In genomic region chr2:180250930-180251611, GRCm38 (mm10) we compare ENCODE assay signal across 8 mouse cellular contexts. TPM values are rescaled to one million over a fixed set of nuclear protein-coding genes. Genes with fewer than 3 reads are reported as not detected.
A peak's percentile ranks its signal among the peaks of the same experiment; 100 is the strongest.
DNase-seq lines count a peak whose midpoint lies in the region; ATAC-seq and TF ChIP-seq lines count a peak whose summit lies in the region.

No protein-coding gene starts in this region.

- DNase-seq in CD8-positive naive resting alpha-beta T cell, adult 2 months (ENCODE audit: low read depth in 2 of 2, low spot score in 2 of 2): peak; percentile 59 to 74
- DNase-seq in brain, adult 2 months (ENCODE audit: low read depth, low spot score): peak; percentile 94
- peak; percentile 63 to 71 (median 66) for DNase-seq in liver, embryonic 14.5 days (ENCODE audit: low read depth in 3 of 3, low spot score in 3 of 3)
- DNase-seq in neural tube, embryonic 10.5 days (ENCODE audit: extremely low spot score, low spot score): peak; percentile 84
- DNase-seq in telencephalon, adult 2 months (ENCODE audit: low read depth, low spot score): peak; percentile 62

- TF ChIP-seq CTCF in embryonic fibroblast, embryonic 13.5 days (IDR thresholded peaks at IDR 0.05; ENCODE audit: borderline replicate concordance, insufficient read depth, low read length): peak; percentile 58; the same call in 1 of the 2 replicates
- peak; percentile 98 for TF ChIP-seq CTCF in liver, embryonic 14.5 days (IDR thresholded peaks at IDR 0.05; ENCODE audit: low read depth)

- no peak overlapping the region for H3K27ac ChIP-seq in embryonic fibroblast, embryonic 13.5 days (ENCODE audit: insufficient read depth, low read length)
- no peak overlapping the region for H3K27ac ChIP-seq in heart, embryonic 13.5 days (replicated peaks)
- H3K27ac ChIP-seq in kidney, embryonic 16.5 days (ENCODE audit: low read length): no peak overlapping the region
- H3K27ac ChIP-seq in liver, embryonic 14.5 days: no peak overlapping the region

- H3K4me3 ChIP-seq in embryonic fibroblast, embryonic 13.5 days (ENCODE audit: insufficient read depth, low read length): no peak overlapping the region
- H3K4me3 ChIP-seq in heart, embryonic 13.5 days: no peak overlapping the region
- no peak overlapping the region for H3K4me3 ChIP-seq in kidney, embryonic 16.5 days (ENCODE audit: low read length)
- no peak overlapping the region for H3K4me3 ChIP-seq in liver, embryonic 14.5 days (ENCODE audit: insufficient read depth in 1 of 2, low read depth in 2 of 2, low read length in 2 of 2)

- whole genome bisulfite sequencing in heart, embryonic 13.5 days: 30% methylated on average over 11 of the region's 11 CpGs
- WGBS in kidney, embryonic 16.5 days: 32% methylated on average over 11 of the region's 11 CpGs
- WGBS in liver, embryonic 14.5 days (ENCODE audit: insufficient replicate concordance): 23% methylated on average over 11 of the region's 11 CpGs

- peaks cover 7% of the 10 kb centered on the region for H3K4me1 ChIP-seq in embryonic fibroblast, embryonic 13.5 days (ENCODE audit: control insufficient read depth, insufficient read depth, low read length)
- peaks cover 13% of the 10 kb centered on the region for H3K4me1 ChIP-seq in heart, embryonic 13.5 days
- H3K4me1 ChIP-seq in kidney, embryonic 16.5 days (ENCODE audit: insufficient read depth, low read length): peaks cover 8% of the 10 kb centered on the region
- H3K4me1 ChIP-seq in liver, embryonic 14.5 days (replicated peaks; ENCODE audit: control insufficient read depth in 2 of 2, insufficient read depth in 2 of 2, low read length in 1 of 2): peaks cover 0 to 12% of the 10 kb centered on the region in 2 experiments; a peak in 3 of 4 replicates

- no peaks in the 10 kb centered on the region for H3K9me3 ChIP-seq in heart, embryonic 13.5 days
- no peaks in the 10 kb centered on the region for H3K9me3 ChIP-seq in kidney, embryonic 16.5 days (ENCODE audit: low read length)
- H3K9me3 ChIP-seq in liver, embryonic 14.5 days (ENCODE audit: control insufficient read depth, low read length): no peaks in the 10 kb centered on the region

- no peak for ATAC-seq in heart, embryonic 13.5 days (ENCODE audit: extremely low read depth, insufficient number of reproducible peaks, low FRiP score, low TSS enrichment)
- ATAC-seq in kidney, embryonic 16.5 days (ENCODE audit: low FRiP score, low TSS enrichment): peak; percentile 89
- peak; percentile 75 for ATAC-seq in liver, embryonic 14.5 days (ENCODE audit: insufficient read depth)

- H3K9ac ChIP-seq in heart, embryonic 13.5 days: 0 out of 2 replicates have a peak overlapping the region, but pooled peaks have one; percentile 52
- H3K9ac ChIP-seq in kidney, embryonic 16.5 days (replicated peaks; ENCODE audit: low read length): 0 out of 2 replicates have a peak overlapping the region, but pooled peaks have one; percentile 9
- no peak overlapping the region for H3K9ac ChIP-seq in liver, embryonic 14.5 days (replicated peaks)

- H3K27me3 ChIP-seq in heart, embryonic 13.5 days (replicated peaks): no peaks in the 10 kb centered on the region
- no peaks in the 10 kb centered on the region for H3K27me3 ChIP-seq in kidney, embryonic 16.5 days (ENCODE audit: insufficient read depth, low read length)
- no peaks in the 10 kb centered on the region for H3K27me3 ChIP-seq in liver, embryonic 14.5 days (ENCODE audit: control insufficient read depth, insufficient read depth, low read length)

- TF ChIP-seq POLR2A in embryonic fibroblast, embryonic 13.5 days (IDR thresholded peaks at IDR 0.05; ENCODE audit: low read depth, low read length): no peak

- TF ChIP-seq EP300 in liver, embryonic 14.5 days (IDR thresholded peaks at IDR 0.05; ENCODE audit: low read depth): no peak

- H3K4me2 ChIP-seq in heart, embryonic 13.5 days: no peak overlapping the region
- no peak overlapping the region for H3K4me2 ChIP-seq in kidney, embryonic 16.5 days (replicated peaks; ENCODE audit: low read depth, low read length)
- H3K4me2 ChIP-seq in liver, embryonic 14.5 days (ENCODE audit: low read depth): no peak overlapping the region

- no peaks in the 10 kb centered on the region for H3K36me3 ChIP-seq in heart, embryonic 13.5 days
- no peaks in the 10 kb centered on the region for H3K36me3 ChIP-seq in kidney, embryonic 16.5 days (ENCODE audit: insufficient read depth, low read length)
- H3K36me3 ChIP-seq in liver, embryonic 14.5 days (replicated peaks; ENCODE audit: control insufficient read depth, insufficient read depth, low read depth): no peaks in the 10 kb centered on the region

RNA-seq across cellular contexts. Expression of gene Rps21, which starts 6.1 kb away (rescaled TPM):
- polyA plus RNA-seq in embryonic fibroblast, embryonic 13.5 days (2011; ENCODE audit: insufficient read length, low read depth, missing spikeins): 1,138 and 1,342 TPM in 2 replicates
- 332 and 351 TPM in 2 replicates for polyA plus RNA-seq in heart, embryonic 13.5 days (2015; fragmentation: Nextera tagmentation; extraction: Ambion mirVana)
- polyA plus RNA-seq in kidney, embryonic 16.5 days (2015; fragmentation: Nextera tagmentation; extraction: Ambion mirVana): 435 and 485 TPM in 2 replicates
- 1,402 and 1,840 TPM in 2 replicates for polyA plus RNA-seq in liver, embryonic 14.5 days (2012; rRNA removed)
- 511 and 539 TPM in 2 replicates for polyA plus RNA-seq in liver, embryonic 14.5 days (2014; fragmentation: Nextera tagmentation; extraction: Ambion mirVana)

RNA-seq across cellular contexts. Expression of gene Cables2, which starts 22.2 kb away (rescaled TPM):
- 12.5 and 13.4 TPM in 2 replicates for polyA plus RNA-seq in embryonic fibroblast, embryonic 13.5 days (2011; ENCODE audit: insufficient read length, low read depth, missing spikeins)
- 9.0 and 9.3 TPM in 2 replicates for polyA plus RNA-seq in heart, embryonic 13.5 days (2015; fragmentation: Nextera tagmentation; extraction: Ambion mirVana)
- 6.7 and 11.2 TPM in 2 replicates for polyA plus RNA-seq in kidney, embryonic 16.5 days (2015; fragmentation: Nextera tagmentation; extraction: Ambion mirVana)
- 4.9 and 5.6 TPM in 2 replicates for polyA plus RNA-seq in liver, embryonic 14.5 days (2012; rRNA removed)
- polyA plus RNA-seq in liver, embryonic 14.5 days (2014; fragmentation: Nextera tagmentation; extraction: Ambion mirVana): 3.3 and 4.9 TPM in 2 replicates

RNA-seq across cellular contexts. Expression of gene Lama5, which starts 25.4 kb away (rescaled TPM):
- polyA plus RNA-seq in embryonic fibroblast, embryonic 13.5 days (2011; ENCODE audit: insufficient read length, low read depth, missing spikeins): 31.0 and 51.1 TPM in 2 replicates
- polyA plus RNA-seq in heart, embryonic 13.5 days (2015; fragmentation: Nextera tagmentation; extraction: Ambion mirVana): 21.6 and 22.5 TPM in 2 replicates
- 53.1 and 57.4 TPM in 2 replicates for polyA plus RNA-seq in kidney, embryonic 16.5 days (2015; fragmentation: Nextera tagmentation; extraction: Ambion mirVana)
- polyA plus RNA-seq in liver, embryonic 14.5 days (2012; rRNA removed): 2.7 and 2.9 TPM in 2 replicates
- polyA plus RNA-seq in liver, embryonic 14.5 days (2014; fragmentation: Nextera tagmentation; extraction: Ambion mirVana): 1.7 and 1.9 TPM in 2 replicates

RNA-seq across cellular contexts. Expression of gene Rbbp8nl, which starts 38.6 kb away (rescaled TPM):
- not detected in 2 replicates for polyA plus RNA-seq in embryonic fibroblast, embryonic 13.5 days (2011; ENCODE audit: insufficient read length, low read depth, missing spikeins)
- 0.05 and 0.08 TPM in 2 replicates for polyA plus RNA-seq in heart, embryonic 13.5 days (2015; fragmentation: Nextera tagmentation; extraction: Ambion mirVana)
- polyA plus RNA-seq in kidney, embryonic 16.5 days (2015; fragmentation: Nextera tagmentation; extraction: Ambion mirVana): 1.5 and 1.6 TPM in 2 replicates
- polyA plus RNA-seq in liver, embryonic 14.5 days (2012; rRNA removed): 0.02 TPM in 2 replicates
- not detected in 2 replicates for polyA plus RNA-seq in liver, embryonic 14.5 days (2014; fragmentation: Nextera tagmentation; extraction: Ambion mirVana)
